Mouse (Mus musculus) testis, adult 2 months (tissue): Measurements from ENCODE around the gene Gpr142. TPM values are rescaled to one million over a fixed set of nuclear protein-coding genes. Genes with fewer than 3 reads are reported as not detected.

ENCODE experiments used
- H3K27ac ChIP-seq: fragments of 200-500 bp; 2 replicates; pipeline ENCODE4 v1.5.1; 2012; ENCODE audit warnings: low read depth, low read length; ENCODE audit not compliant: control insufficient read depth, insufficient read depth
- H3K27me3 ChIP-seq: fragments of 200-500 bp; 2 replicates; pipeline ENCODE4 v1.6.1; 2012; ENCODE audit warnings: mild to moderate bottlenecking, low read length, moderate library complexity; ENCODE audit not compliant: control insufficient read depth, insufficient read depth
- H3K36me3 ChIP-seq: fragments of 200-500 bp; 2 replicates; pipeline ENCODE4 v1.6.1; 2012; ENCODE audit warnings: mild to moderate bottlenecking, low read length; ENCODE audit not compliant: control insufficient read depth, insufficient read depth
- H3K4me1 ChIP-seq: fragments of 200-500 bp; 2 replicates; pipeline ENCODE4 v1.6.1; 2012; ENCODE audit warnings: low read length; ENCODE audit not compliant: control insufficient read depth, insufficient read depth
- H3K4me3 ChIP-seq: fragments of 200-500 bp; 2 replicates; pipeline ENCODE4 v1.5.1; 2012; ENCODE audit warnings: low read depth, mild to moderate bottlenecking, low read length, moderate library complexity, mixed read lengths; ENCODE audit not compliant: control insufficient read depth
- CTCF ChIP-seq: fragments of 200-500 bp; IDR thresholded peaks from 2 replicates; pipeline ENCODE4 v1.5.1; 2012; ENCODE audit warnings: low read depth, mild to moderate bottlenecking, inconsistent platforms, low read length, moderate library complexity; ENCODE audit not compliant: control insufficient read depth, insufficient read depth, insufficient replicate concordance
- POLR2A ChIP-seq: fragments of 200-500 bp; IDR thresholded peaks from 2 replicates; pipeline ENCODE4 v1.6.1; 2012; ENCODE audit warnings: low read depth, mild to moderate bottlenecking, inconsistent platforms, low read length, moderate library complexity; ENCODE audit not compliant: control insufficient read depth
- polyA plus RNA-seq: library from polyadenylated mRNA; depleted of rRNA; stranded (reverse); fragments of >200 nt; gene quantifications from 2 replicates; pipeline ENCODE4 v1.2.3, GENCODE M21; 2012

Gpr142 gene
- polyA plus RNA-seq, 1 experiment: not detected

DNA sequence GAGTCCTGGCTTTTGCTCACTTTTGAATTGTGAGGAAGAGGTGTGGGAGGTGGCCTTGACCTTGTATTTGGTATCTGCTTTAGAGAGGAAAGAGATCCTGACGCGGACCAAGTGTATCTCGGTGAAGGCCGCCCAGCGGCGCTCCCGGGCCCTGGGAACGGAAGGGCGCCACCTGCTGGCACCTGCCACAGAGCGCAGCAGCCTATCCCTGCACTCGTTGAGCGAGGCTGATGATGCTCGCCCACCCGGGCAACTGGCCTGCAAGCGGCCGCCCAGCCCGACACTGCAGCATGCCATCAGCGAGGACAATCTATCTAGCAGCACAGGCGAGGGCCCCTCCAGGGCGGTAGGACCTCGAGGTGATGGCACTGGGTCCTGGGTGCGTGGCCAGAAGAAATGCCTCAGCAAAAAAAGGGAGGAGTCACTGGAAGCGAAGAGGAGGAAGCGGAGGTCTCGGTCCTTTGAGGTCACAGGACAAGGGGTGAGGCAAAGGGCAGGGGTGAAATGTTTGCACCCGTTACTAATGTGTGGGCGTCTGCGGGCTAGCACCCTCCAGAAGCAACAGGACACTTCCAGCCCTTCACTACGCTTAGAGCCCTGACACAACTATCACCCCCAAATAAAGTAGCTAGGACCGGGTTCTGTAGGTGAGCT lies 9.5 kb upstream of the Gpr142 start:
- peak overlapping the region; percentile 43 for H3K4me3 ChIP-seq
- H3K27me3 ChIP-seq: no peaks in the 10 kb centered on the region; the same call in 1 of the 2 replicates
- H3K27ac ChIP-seq: no peak overlapping the region
- TF ChIP-seq CTCF (peak; percentile 92), POLR2A (no peak; the same call in 1 of the 2 replicates)
- no peaks in the 10 kb centered on the region for H3K36me3 ChIP-seq
- peaks cover 22% of the 10 kb centered on the region for H3K4me1 ChIP-seq

- peak overlapping the region; percentile 43; the same call in 1 of the 2 replicates for H3K4me3 ChIP-seq
- no peaks in the 10 kb centered on the region for H3K36me3 ChIP-seq
- TF ChIP-seq POLR2A (no peak), CTCF (no peak)
- H3K27me3 ChIP-seq: no peaks in the 10 kb centered on the region; the same call in 1 of the 2 replicates
- H3K27ac ChIP-seq: no peak overlapping the region
- peaks cover 22% of the 10 kb centered on the region for H3K4me1 ChIP-seq
Observed at GRCm38 (mm10) chr11:114789716-114790115, 9.0 kb upstream of the Gpr142 start.

DNA sequence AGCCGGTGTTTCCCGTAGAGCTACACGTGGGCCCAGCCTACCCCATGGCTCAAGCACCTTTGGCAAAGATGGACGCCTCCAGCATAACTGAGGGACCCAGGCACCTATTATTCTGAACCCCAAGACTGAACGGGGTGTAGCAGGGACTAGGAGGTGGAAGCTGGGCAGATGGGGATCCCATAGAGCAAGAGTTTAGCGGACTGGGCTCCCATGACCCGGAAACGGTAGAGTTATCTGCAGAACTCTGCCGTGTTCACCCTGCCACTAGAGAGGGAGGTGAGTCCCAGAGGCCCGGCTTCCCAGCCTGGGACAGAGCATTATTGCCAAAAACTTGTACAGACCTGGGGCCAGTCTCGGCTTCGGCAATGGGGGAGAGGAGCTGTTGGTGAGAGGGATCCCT lies 8.6 kb upstream of the Gpr142 start:
- Histone ChIP-seq H3K27ac (no peak overlapping the region), H3K27me3 (no peaks in the 10 kb centered on the region; the same call in 1 of the 2 replicates), H3K36me3 (no peaks in the 10 kb centered on the region), H3K4me3 (no peak overlapping the region), H3K4me1 (peaks cover 22% of the 10 kb centered on the region)
- TF ChIP-seq CTCF: no peak
- no peak for TF ChIP-seq POLR2A

DNA sequence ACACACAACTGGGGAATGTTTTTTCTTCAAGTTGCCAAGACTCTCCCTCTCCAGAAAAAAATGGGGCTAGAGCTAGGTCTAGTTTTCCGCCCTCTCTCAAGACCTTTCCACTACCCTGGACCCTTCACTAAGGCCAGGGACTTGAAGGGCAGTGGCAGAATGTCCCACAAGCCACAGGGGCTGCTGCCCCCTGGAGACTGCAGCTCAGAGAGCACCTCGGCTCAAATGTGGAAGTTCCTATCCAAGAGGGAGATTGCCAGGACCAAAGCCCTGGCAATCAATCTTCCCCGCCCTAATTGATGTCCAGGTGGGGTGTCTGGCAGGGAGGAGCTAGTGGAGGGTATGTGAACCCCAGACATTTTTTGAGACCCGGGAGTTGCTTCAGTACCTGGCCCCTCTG lies 7.9 kb upstream of the Gpr142 start:
- Histone ChIP-seq H3K4me1 (peaks cover 25% of the 10 kb centered on the region), H3K27me3 (no peaks in the 10 kb centered on the region; the same call in 1 of the 2 replicates), H3K27ac (no peak overlapping the region), H3K36me3 (no peaks in the 10 kb centered on the region), H3K4me3 (no peak overlapping the region)
- TF ChIP-seq POLR2A: no peak
- TF ChIP-seq CTCF: no peak

GRCm38 (mm10) chr11:114791351-114791889 lies 7.3 kb upstream of the Gpr142 start:
- Histone ChIP-seq H3K4me1 (peaks cover 22% of the 10 kb centered on the region), H3K27ac (no peak overlapping the region), H3K27me3 (no peaks in the 10 kb centered on the region; the same call in 1 of the 2 replicates), H3K36me3 (no peaks in the 10 kb centered on the region), H3K4me3 (peak overlapping the region; percentile 10)
- TF ChIP-seq CTCF (no peak), POLR2A (no peak)

DNA sequence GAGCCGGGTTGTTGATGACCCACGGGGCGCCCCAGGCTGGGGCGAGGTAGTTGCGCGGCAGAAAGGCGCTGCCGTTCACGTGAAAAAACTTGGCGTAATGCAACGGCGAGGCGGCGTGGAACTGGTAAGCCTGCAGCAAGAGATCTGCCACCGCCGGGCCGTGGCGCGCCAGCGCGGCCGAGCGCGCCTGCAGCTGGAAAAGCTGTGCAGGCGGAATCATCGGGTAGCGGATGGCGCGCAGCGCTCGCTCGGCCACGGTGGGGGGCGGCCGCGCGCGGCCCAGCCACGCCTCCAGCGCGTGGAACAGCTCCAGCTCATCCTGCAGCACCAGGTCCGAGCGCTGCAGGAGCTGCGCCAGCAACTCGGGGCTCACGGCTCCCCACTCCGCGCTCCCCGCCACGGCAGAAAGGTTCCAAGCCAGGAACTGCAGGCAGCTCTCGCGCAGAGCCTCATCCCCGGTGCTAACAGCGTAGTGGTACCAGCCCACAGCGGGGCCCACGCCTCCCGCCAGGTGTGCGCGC lies 6.8 kb upstream of the Gpr142 start:
- Histone ChIP-seq H3K27me3 (no peaks in the 10 kb centered on the region; the same call in 1 of the 2 replicates), H3K4me1 (peaks cover 21% of the 10 kb centered on the region), H3K27ac (no peak overlapping the region)

GRCm38 (mm10) chr11:114792931-114793494 lies 5.7 kb upstream of the Gpr142 start:
- TF ChIP-seq CTCF: no peak
- no peak overlapping the region for H3K27ac ChIP-seq
- no peak overlapping the region for H3K4me3 ChIP-seq
- H3K36me3 ChIP-seq: no peaks in the 10 kb centered on the region
- H3K4me1 ChIP-seq: peaks cover 21% of the 10 kb centered on the region
- H3K27me3 ChIP-seq: no peaks in the 10 kb centered on the region; the same call in 1 of the 2 replicates

More for the DNA sequence above, 6.8 kb upstream of the Gpr142 start:
- H3K36me3 ChIP-seq: no peaks in the 10 kb centered on the region
- no peak for TF ChIP-seq CTCF
- TF ChIP-seq POLR2A: no peak
- H3K4me3 ChIP-seq: peak overlapping the region; percentile 1
